Mouse (Mus musculus) cerebellum, adult 2 months (tissue): Measurements from ENCODE around the gene Gtf2h4. TPM values are rescaled to one million over a fixed set of nuclear protein-coding genes. Genes with fewer than 3 reads are reported as not detected.

Experiments used
- DNase-seq, 2 experiments: peaks; one replicate each; pipeline ENCODE4 v3.0.0; 2021
- H3K27ac ChIP-seq: fragments of 200-500 bp; 2 replicates; pipeline ENCODE4 v1.5.1; 2012; ENCODE audit warnings: low read length, control low read depth, inconsistent platforms; ENCODE audit not compliant: insufficient read depth
- H3K27me3 ChIP-seq: fragments of 200-500 bp; 2 replicates; pipeline ENCODE4 v1.6.1; 2012; ENCODE audit warnings: inconsistent platforms, mild to moderate bottlenecking, low read length, moderate library complexity; ENCODE audit not compliant: control insufficient read depth, insufficient read depth
- H3K4me1 ChIP-seq: fragments of 200-500 bp; 2 replicates; pipeline ENCODE4 v1.6.1; 2011; ENCODE audit warnings: low read length; ENCODE audit not compliant: control insufficient read depth, insufficient read depth
- H3K4me3 ChIP-seq: fragments of 200-500 bp; replicated peaks from 2 replicates; pipeline ENCODE3; 2011; ENCODE audit warnings: mild to moderate bottlenecking, low read depth, low read length, control low read depth; ENCODE audit not compliant: insufficient read depth
- CTCF ChIP-seq: fragments of 200-500 bp; IDR thresholded peaks from 2 replicates; pipeline ENCODE4 v1.5.1; 2011; ENCODE audit warnings: low read depth, mild to moderate bottlenecking, control low read depth, low read length, moderate library complexity, borderline replicate concordance; ENCODE audit not compliant: insufficient read depth
- POLR2A ChIP-seq: fragments of 200-500 bp; IDR thresholded peaks from 2 replicates; pipeline ENCODE4 v1.6.1; 2011; ENCODE audit warnings: low read length, control low read depth, borderline replicate concordance; ENCODE audit not compliant: insufficient read depth
- WGBS: fragments of 180-500 bp; shearing (Covaris S2); methylation state at CpG from one replicate; pipeline ENCODE4 v1.1.7; 2018; 5-methylcytosine and 5-hydroxymethylcytosine counted together
- polyA plus RNA-seq: library from polyadenylated mRNA; depleted of rRNA; stranded (reverse); fragments of >200 nt; gene quantifications from 2 replicates; pipeline ENCODE4 v1.2.3, GENCODE M21; 2012; rRNA removed

Gtf2h4 gene
- polyA plus RNA-seq, 1 experiment, result 30.7 TPM

DNA sequence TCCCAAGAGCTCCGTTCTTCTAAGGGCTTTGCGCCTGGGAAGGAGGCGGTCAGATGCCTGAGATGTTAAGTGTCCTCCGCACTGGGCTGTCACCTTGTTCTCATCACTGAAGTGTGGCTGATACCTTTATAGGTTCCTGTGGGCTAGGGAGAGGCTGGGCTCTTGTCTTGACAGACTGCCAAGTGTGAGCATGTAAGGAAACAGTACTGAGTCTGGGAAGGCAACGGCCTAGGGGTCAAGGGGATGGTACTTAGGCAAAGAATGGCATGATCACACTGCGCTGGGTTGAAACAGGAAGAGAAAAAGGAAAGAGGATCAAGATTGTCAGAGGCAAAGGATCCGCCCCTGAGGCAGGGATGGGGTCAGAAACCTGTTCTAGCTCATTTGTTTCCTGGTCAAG lies 47.0 kb downstream of the Gtf2h4 start, which contains the start of gene Gm9573:
TSS of gene Gm9573 (minus strand) at position 101 of the 400 bp plus-strand sequence.
- no peak within 1 kb of the TSS for H3K4me3 ChIP-seq
- 92% methylated on average over 7 of the region's 7 CpGs for WGBS
- no peaks in the 10 kb centered on the region for H3K27me3 ChIP-seq
- DNase-seq, result no peak
- no peak within 1 kb of the TSS for H3K27ac ChIP-seq
- H3K4me1 ChIP-seq, result no peaks in the 10 kb centered on the region
- TF ChIP-seq CTCF, result no peak
- no peak for TF ChIP-seq POLR2A

Other genes with a start within 250 kb of the Gtf2h4 start
- gene H2-Q6, start 248.9 kb downstream of the Gtf2h4 start, polyA plus RNA-seq, result 0.90 and 1.4 TPM in 2 replicates
- gene H2-Q7, start 234.6 kb downstream of the Gtf2h4 start, polyA plus RNA-seq, result 1.9 and 2.6 TPM in 2 replicates
- 0.06 and 0.11 TPM in 2 replicates for gene H2-Q10, start 203.7 kb downstream of the Gtf2h4 start, polyA plus RNA-seq
- not detected in 2 replicates for gene Pou5f1, start 167.7 kb downstream of the Gtf2h4 start, polyA plus RNA-seq
- gene Tcf19, start 156.9 kb downstream of the Gtf2h4 start, polyA plus RNA-seq, result 5.7 and 6.7 TPM in 2 replicates
- gene Cchcr1, start 156.6 kb downstream of the Gtf2h4 start, polyA plus RNA-seq, result 6.5 and 9.6 TPM in 2 replicates
- gene Psors1c2, start 140.5 kb downstream of the Gtf2h4 start, polyA plus RNA-seq, result not detected in 2 replicates
- 0.05 and 0.16 TPM in 2 replicates for gene Cdsn, start 121.6 kb downstream of the Gtf2h4 start, polyA plus RNA-seq
- not detected in 2 replicates for gene 2300002M23Rik, start 106.3 kb downstream of the Gtf2h4 start, polyA plus RNA-seq
- gene Sfta2, start 72.2 kb downstream of the Gtf2h4 start, polyA plus RNA-seq, result not detected in 2 replicates
- not detected in 2 replicates for gene Gm9573, start 47.1 kb downstream of the Gtf2h4 start, polyA plus RNA-seq
- not detected in 2 replicates for gene Mucl3, start 30.0 kb downstream of the Gtf2h4 start, polyA plus RNA-seq
- 35.5 and 35.9 TPM in 2 replicates for gene Vars2, start 6.1 kb downstream of the Gtf2h4 start, polyA plus RNA-seq
- gene Ddr1, start 30.9 kb upstream of the Gtf2h4 start, polyA plus RNA-seq, result 76.7 and 76.9 TPM in 2 replicates
- 22.6 and 25.2 TPM in 2 replicates for gene Ier3, start 147.9 kb upstream of the Gtf2h4 start, polyA plus RNA-seq
- 129 and 140 TPM in 2 replicates for gene Flot1, start 149.5 kb upstream of the Gtf2h4 start, polyA plus RNA-seq
- 320 TPM in 2 replicates for gene Tubb5, start 164.6 kb upstream of the Gtf2h4 start, polyA plus RNA-seq
- gene Mdc1, start 167.8 kb upstream of the Gtf2h4 start, polyA plus RNA-seq, result 12.1 and 16.1 TPM in 2 replicates
- gene Nrm, start 187.6 kb upstream of the Gtf2h4 start, polyA plus RNA-seq, result 8.6 and 12.0 TPM in 2 replicates
- gene Ppp1r18, start 191.9 kb upstream of the Gtf2h4 start, polyA plus RNA-seq, result 8.7 and 9.7 TPM in 2 replicates
- gene Dhx16, start 206.1 kb upstream of the Gtf2h4 start, polyA plus RNA-seq, result 52.2 and 57.4 TPM in 2 replicates
- gene 2310061I04Rik, start 223.7 kb upstream of the Gtf2h4 start, polyA plus RNA-seq, result 161 and 173 TPM in 2 replicates
- 80.2 and 81.5 TPM in 2 replicates for gene Atat1, start 236.3 kb upstream of the Gtf2h4 start, polyA plus RNA-seq
- 62.5 and 65.1 TPM in 2 replicates for gene Mrps18b, start 242.7 kb upstream of the Gtf2h4 start, polyA plus RNA-seq
- gene Ppp1r10, start 242.7 kb upstream of the Gtf2h4 start, polyA plus RNA-seq, result 42.3 and 44.9 TPM in 2 replicates